Mouse (Mus musculus): ENCODE measurements around the gene Arid5b. TPM values are rescaled to one million over a fixed set of nuclear protein-coding genes. Genes with fewer than 3 reads are reported as not detected.

The Arid5b gene
- polyA plus RNA-seq, 1 experiment from 2014 or later = 10.6 TPM

DNA sequence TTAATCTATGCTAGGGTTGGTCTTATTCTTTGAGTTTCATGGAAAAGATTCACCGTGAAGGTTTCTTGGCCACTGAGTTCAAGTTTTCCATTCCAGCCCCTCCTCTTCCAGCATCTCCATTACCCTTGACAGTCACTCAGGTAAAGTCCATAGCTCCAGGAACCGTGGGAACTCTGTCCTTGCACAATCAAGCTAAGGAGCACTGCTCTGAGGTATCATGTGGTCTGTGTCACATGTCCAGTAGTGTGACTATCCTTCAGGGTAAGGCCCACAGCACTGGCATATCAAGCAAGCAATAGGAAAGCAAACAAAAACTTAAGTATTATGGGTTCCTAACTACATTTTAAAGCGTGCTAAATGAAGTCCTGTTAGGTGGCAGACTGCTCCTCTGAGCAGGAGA, 22.4 kb downstream of the Arid5b start:
- H3K36me3 ChIP-seq (ENCODE audit: control insufficient read depth, insufficient read depth, low read length) = no peaks in the 10 kb centered on the region
- DNase-seq (ENCODE audit: low spot score) = no peak
- no peaks in the 10 kb centered on the region for H3K9me3 ChIP-seq (replicated peaks; ENCODE audit: control insufficient read depth, low read length)
- H3K27me3 ChIP-seq (replicated peaks; ENCODE audit: control insufficient read depth, insufficient read depth, low read length) = no peaks in the 10 kb centered on the region
- H3K4me3 ChIP-seq (ENCODE audit: low read depth, low read length) = no peak overlapping the region
- WGBS = 84% methylated on average over 3 of the region's 3 CpGs
- H3K4me2 ChIP-seq (ENCODE audit: low read length) = no peak overlapping the region
- no peak for ATAC-seq
- no peak overlapping the region for H3K9ac ChIP-seq (ENCODE audit: low read length)
- no peaks in the 10 kb centered on the region for H3K4me1 ChIP-seq (ENCODE audit: control insufficient read depth, insufficient read depth, low read length)
- no peak overlapping the region for H3K27ac ChIP-seq (ENCODE audit: low read depth, low read length)

DNA sequence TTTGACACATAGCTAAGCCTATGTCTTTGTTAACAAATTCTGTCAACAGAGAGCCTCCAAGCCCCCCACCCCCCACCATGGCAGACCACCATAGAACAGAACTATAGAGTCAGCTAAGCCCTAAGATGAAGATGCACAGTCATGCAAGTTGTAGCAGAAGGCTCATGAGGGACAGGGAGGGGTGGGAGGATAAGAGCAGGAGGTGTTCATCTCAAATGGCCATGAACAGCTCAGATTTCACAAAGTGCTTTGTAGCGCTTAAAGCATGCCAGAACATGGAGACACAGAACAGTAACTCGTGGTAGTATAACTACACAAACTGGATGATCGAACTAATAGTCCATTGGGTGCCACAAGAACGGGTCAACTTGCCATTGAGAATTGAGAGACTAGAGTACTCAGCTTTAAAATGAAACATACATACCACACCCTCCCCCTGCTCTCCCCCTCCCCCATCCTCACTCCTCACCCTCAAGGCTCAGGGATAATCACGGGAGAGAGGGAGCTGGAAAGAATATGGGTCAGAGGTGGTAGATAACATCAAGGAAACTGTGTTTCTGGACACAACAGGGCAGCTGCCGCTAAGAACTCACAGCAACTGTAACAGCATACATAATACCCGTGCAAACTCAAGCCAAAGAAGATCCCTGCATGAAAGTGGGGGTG, 25.0 kb downstream of the Arid5b start:
- WGBS = 87% methylated on average over 7 of the region's 7 CpGs
- ATAC-seq = no peak
- Histone ChIP-seq H3K9ac (ENCODE audit: low read length) (no peak overlapping the region), H3K4me3 (ENCODE audit: low read depth, low read length) (no peak overlapping the region), H3K27me3 (replicated peaks; ENCODE audit: control insufficient read depth, insufficient read depth, low read length) (no peaks in the 10 kb centered on the region), H3K4me2 (ENCODE audit: low read length) (no peak overlapping the region), H3K36me3 (ENCODE audit: control insufficient read depth, insufficient read depth, low read length) (no peaks in the 10 kb centered on the region), H3K27ac (ENCODE audit: low read depth, low read length) (no peak overlapping the region), H3K9me3 (replicated peaks; ENCODE audit: control insufficient read depth, low read length) (no peaks in the 10 kb centered on the region), H3K4me1 (ENCODE audit: control insufficient read depth, insufficient read depth, low read length) (0 out of 2 replicates have a peak, but pooled peaks cover 1% of the 10 kb centered on the region)
- no peak for DNase-seq (ENCODE audit: low spot score)

GRCm38 (mm10) chr10:68252650-68253049, 25.9 kb downstream of the Arid5b start:
- no peaks in the 10 kb centered on the region for H3K27me3 ChIP-seq (replicated peaks; ENCODE audit: control insufficient read depth, insufficient read depth, low read length)
- ATAC-seq (no peak), DNase-seq (ENCODE audit: low spot score) (no peak)
- H3K36me3 ChIP-seq (ENCODE audit: control insufficient read depth, insufficient read depth, low read length) = no peaks in the 10 kb centered on the region
- no peak overlapping the region for H3K4me3 ChIP-seq (ENCODE audit: low read depth, low read length)
- no peak overlapping the region for H3K9ac ChIP-seq (ENCODE audit: low read length)
- WGBS = 97% methylated on average over 4 of the region's 4 CpGs
- H3K4me2 ChIP-seq (ENCODE audit: low read length) = no peak overlapping the region
- H3K9me3 ChIP-seq (replicated peaks; ENCODE audit: control insufficient read depth, low read length) = no peaks in the 10 kb centered on the region
- H3K27ac ChIP-seq (ENCODE audit: low read depth, low read length) = no peak overlapping the region
- 0 out of 2 replicates have a peak, but pooled peaks cover 3% of the 10 kb centered on the region for H3K4me1 ChIP-seq (ENCODE audit: control insufficient read depth, insufficient read depth, low read length)

DNA sequence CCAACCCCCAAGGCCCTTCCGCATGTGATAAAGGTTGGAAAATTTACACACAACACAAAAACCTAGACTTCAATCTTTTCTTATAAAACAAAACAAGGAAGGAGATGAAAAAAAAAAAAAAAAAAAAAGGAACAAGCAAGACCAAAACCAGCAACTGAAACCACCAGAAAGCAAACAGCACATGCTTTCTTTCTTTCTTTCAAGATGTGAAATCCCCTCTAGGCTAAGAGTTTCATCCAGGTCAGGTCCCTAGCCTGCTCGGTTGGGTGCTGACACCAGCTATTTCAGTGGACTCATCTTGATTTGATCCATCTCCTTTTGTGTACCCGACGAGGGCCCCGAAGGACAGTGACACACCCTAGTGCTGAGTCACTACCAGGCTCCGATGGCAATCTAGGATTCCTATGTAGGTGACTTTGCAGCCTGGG, 29.2 kb downstream of the Arid5b start:
- DNase-seq (ENCODE audit: low spot score) = no peak
- no peaks in the 10 kb centered on the region for H3K27me3 ChIP-seq (replicated peaks; ENCODE audit: control insufficient read depth, insufficient read depth, low read length)

DNA sequence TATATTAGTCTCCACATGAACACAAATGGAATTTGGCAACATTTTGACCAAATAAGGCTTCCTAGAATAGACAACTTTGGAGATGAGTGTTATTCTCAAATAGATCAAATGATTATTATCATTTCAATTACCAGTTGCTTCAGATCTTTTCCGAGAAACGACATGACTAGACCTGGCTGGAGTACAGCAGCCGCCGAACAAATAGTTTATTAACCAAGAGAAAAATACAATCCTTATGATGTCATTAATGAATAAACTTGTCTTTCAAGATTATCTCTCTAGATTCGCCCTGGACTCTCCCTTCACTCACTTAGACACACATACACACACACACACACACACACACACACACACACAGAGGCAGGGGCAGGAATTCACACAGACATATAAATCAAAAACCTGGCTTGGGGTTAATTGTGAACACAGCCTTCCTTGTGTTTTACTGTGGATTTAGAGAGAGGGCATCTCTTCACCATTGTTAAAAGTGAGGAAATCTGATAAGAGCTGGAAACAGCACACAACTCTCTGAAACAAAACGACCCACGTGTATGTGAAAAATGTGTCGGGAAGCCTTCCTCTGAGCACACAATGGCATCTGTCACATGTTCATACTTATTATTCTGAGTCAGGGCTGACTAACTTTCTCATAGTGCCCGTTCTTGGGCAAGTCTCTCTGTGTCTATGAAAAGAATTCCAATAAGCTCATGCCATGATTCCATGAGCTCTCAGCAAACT, 30.1 kb downstream of the Arid5b start:
- Histone ChIP-seq H3K4me3 (ENCODE audit: low read depth, low read length) (no peak overlapping the region), H3K9ac (ENCODE audit: low read length) (no peak overlapping the region), H3K4me1 (ENCODE audit: control insufficient read depth, insufficient read depth, low read length) (0 out of 2 replicates have a peak, but pooled peaks cover 3% of the 10 kb centered on the region), H3K36me3 (ENCODE audit: control insufficient read depth, insufficient read depth, low read length) (no peaks in the 10 kb centered on the region), H3K9me3 (replicated peaks; ENCODE audit: control insufficient read depth, low read length) (no peaks in the 10 kb centered on the region), H3K27ac (ENCODE audit: low read depth, low read length) (no peak overlapping the region), H3K27me3 (replicated peaks; ENCODE audit: control insufficient read depth, insufficient read depth, low read length) (no peaks in the 10 kb centered on the region), H3K4me2 (ENCODE audit: low read length) (no peak overlapping the region)
- 36% methylated on average over 9 of the region's 9 CpGs for WGBS
- no peak for ATAC-seq
- no peak for DNase-seq (ENCODE audit: low spot score)

More for the DNA sequence above, 29.2 kb downstream of the Arid5b start:
- H3K36me3 ChIP-seq (ENCODE audit: control insufficient read depth, insufficient read depth, low read length) = no peaks in the 10 kb centered on the region
- no peaks in the 10 kb centered on the region for H3K9me3 ChIP-seq (replicated peaks; ENCODE audit: control insufficient read depth, low read length)
- no peak overlapping the region for H3K9ac ChIP-seq (ENCODE audit: low read length)
- H3K4me1 ChIP-seq (ENCODE audit: control insufficient read depth, insufficient read depth, low read length) = 0 out of 2 replicates have a peak, but pooled peaks cover 3% of the 10 kb centered on the region
- H3K27ac ChIP-seq (ENCODE audit: low read depth, low read length) = no peak overlapping the region
- 77% methylated on average over 6 of the region's 6 CpGs for WGBS
- no peak for ATAC-seq
- no peak overlapping the region for H3K4me2 ChIP-seq (ENCODE audit: low read length)
- no peak overlapping the region for H3K4me3 ChIP-seq (ENCODE audit: low read depth, low read length)

DNA sequence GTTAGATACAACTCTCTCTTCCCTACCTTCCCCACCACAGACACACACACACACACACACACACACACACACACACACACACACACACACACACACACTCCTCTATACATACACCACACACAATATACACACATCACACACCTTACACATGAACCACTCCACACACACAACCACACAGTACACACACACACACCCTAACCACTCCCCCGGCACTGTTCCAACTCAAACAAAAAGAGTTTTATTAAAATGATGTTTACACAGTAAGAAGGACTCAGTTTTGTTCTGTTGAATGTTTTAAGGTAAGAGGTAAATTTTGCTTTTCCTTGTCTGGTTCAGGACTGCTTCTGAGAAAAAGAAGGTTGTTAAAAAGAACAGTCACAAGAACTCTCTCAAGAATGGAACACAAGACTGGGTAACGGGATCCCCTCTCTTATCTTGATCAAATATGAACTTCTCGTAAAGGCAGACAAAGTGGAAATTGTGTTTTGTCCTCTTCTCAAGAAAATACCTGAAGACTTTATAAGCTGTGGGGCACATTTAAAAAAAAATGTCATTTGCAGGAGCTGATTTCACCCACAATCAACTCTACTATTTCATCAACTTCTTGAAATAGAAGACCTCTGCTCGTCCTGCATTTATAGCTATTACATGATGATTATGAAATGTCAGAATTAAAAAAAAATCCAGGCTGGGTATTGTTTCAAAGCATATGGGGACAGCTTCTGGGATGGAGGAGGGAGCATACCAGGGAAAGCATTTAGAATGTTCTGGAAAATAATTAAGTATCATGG, 30.9 kb downstream of the Arid5b start:
- H3K36me3 ChIP-seq (ENCODE audit: control insufficient read depth, insufficient read depth, low read length) = peaks cover 3% of the 10 kb centered on the region; the same call in 1 of the 2 replicates
- H3K4me3 ChIP-seq (ENCODE audit: low read depth, low read length) = no peak overlapping the region
- 91% methylated on average over 4 of the region's 4 CpGs for WGBS
- H3K4me1 ChIP-seq (ENCODE audit: control insufficient read depth, insufficient read depth, low read length) = 0 out of 2 replicates have a peak, but pooled peaks cover 3% of the 10 kb centered on the region
- H3K9me3 ChIP-seq (replicated peaks; ENCODE audit: control insufficient read depth, low read length) = no peaks in the 10 kb centered on the region
- ATAC-seq (no peak), DNase-seq (ENCODE audit: low spot score) (no peak)
- H3K27ac ChIP-seq (ENCODE audit: low read depth, low read length) = no peak overlapping the region
- no peaks in the 10 kb centered on the region for H3K27me3 ChIP-seq (replicated peaks; ENCODE audit: control insufficient read depth, insufficient read depth, low read length)
- H3K9ac ChIP-seq (ENCODE audit: low read length) = no peak overlapping the region
- H3K4me2 ChIP-seq (ENCODE audit: low read length) = no peak overlapping the region

DNA sequence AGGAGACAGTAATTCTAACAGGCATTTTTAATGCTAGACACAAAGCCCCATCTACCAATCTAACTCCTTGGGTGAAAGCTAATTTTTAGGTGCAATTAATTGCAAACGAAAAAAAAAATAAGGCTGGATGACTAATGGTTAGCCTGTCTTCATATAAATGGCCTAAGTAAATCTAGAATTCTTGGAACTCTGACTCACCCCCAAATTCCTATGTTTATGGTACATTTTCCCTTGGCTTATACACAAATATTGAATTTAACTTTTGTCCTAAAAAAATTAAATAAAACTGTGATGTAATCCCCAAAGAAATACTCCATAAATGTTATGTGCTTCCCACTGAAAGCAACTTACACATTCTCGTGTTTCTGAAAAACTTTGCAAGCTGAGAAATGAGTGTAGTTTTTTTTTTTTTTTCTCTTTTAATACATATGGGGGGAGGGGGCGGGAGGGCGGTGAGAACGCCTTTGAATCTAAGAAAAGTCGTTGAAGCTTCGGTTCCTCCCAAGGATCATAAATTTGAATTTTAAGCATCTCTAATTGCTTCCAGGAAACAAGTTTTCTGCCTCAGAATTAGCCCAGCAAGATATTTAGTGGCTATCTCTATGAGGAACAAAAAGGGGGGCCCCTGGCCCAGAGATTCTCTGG, 31.8 kb downstream of the Arid5b start:
- H3K4me1 ChIP-seq (ENCODE audit: control insufficient read depth, insufficient read depth, low read length) = 0 out of 2 replicates have a peak, but pooled peaks cover 3% of the 10 kb centered on the region
- 62% methylated on average over 7 of the region's 7 CpGs for WGBS
- no peak overlapping the region for H3K4me3 ChIP-seq (ENCODE audit: low read depth, low read length)
- DNase-seq (ENCODE audit: low spot score) = no peak
- no peak overlapping the region for H3K4me2 ChIP-seq (ENCODE audit: low read length)
- H3K9me3 ChIP-seq (replicated peaks; ENCODE audit: control insufficient read depth, low read length) = no peaks in the 10 kb centered on the region
- no peak overlapping the region for H3K27ac ChIP-seq (ENCODE audit: low read depth, low read length)
- no peak for ATAC-seq
- no peaks in the 10 kb centered on the region for H3K27me3 ChIP-seq (replicated peaks; ENCODE audit: control insufficient read depth, insufficient read depth, low read length)
- H3K9ac ChIP-seq (ENCODE audit: low read length) = no peak overlapping the region
- H3K36me3 ChIP-seq (ENCODE audit: control insufficient read depth, insufficient read depth, low read length) = peaks cover 8% of the 10 kb centered on the region; the same call in 1 of the 2 replicates

- DNase-seq (ENCODE audit: low spot score) = no peak
- Histone ChIP-seq H3K4me3 (ENCODE audit: low read depth, low read length) (no peak overlapping the region), H3K27ac (ENCODE audit: low read depth, low read length) (no peak overlapping the region), H3K9me3 (replicated peaks; ENCODE audit: control insufficient read depth, low read length) (no peaks in the 10 kb centered on the region), H3K4me1 (ENCODE audit: control insufficient read depth, insufficient read depth, low read length) (peaks cover 5% of the 10 kb centered on the region; the same call in 1 of the 2 replicates), H3K4me2 (ENCODE audit: low read length) (no peak overlapping the region), H3K9ac (ENCODE audit: low read length) (no peak overlapping the region), H3K27me3 (replicated peaks; ENCODE audit: control insufficient read depth, insufficient read depth, low read length) (no peaks in the 10 kb centered on the region), H3K36me3 (ENCODE audit: control insufficient read depth, insufficient read depth, low read length) (peaks cover 8% of the 10 kb centered on the region; the same call in 1 of the 2 replicates)
- no peak for ATAC-seq
- 90% methylated on average over 13 of the region's 13 CpGs for WGBS
These were observed 37.6 kb downstream of the Arid5b start for GRCm38 (mm10) chr10:68240804-68241485.

Data from forebrain, embryonic 14.5 days (tissue).